Mouse (Mus musculus) liver, postnatal 0 days (tissue): ENCODE results near the gene Dab1. TPM values are rescaled to one million over a fixed set of nuclear protein-coding genes. Genes with fewer than 3 reads are reported as not detected.

ENCODE experiments used
- ATAC-seq: fragments of 200-750 bp; cut with Nextera tagmentation; 2 replicates; pipeline ENCODE4 v1.8.0; 2017; ENCODE audit warnings: mild to moderate bottlenecking, moderate library complexity
- DNase-seq: peaks from one replicate; pipeline ENCODE4 v3.0.0-alpha.2; 2016
- H3K27ac ChIP-seq: fragments of 300-500 bp; sonication (generic); 2 replicates; pipeline ENCODE4 v1.5.1; 2014; ENCODE audit warnings: antibody characterized with exemption, moderate library complexity, mild to moderate bottlenecking, low read depth
- H3K27me3 ChIP-seq: fragments of 300-500 bp; sonication (generic); 2 replicates; pipeline ENCODE4 v1.6.1; 2014; ENCODE audit warnings: low read length, control low read depth, mixed read lengths; ENCODE audit not compliant: insufficient read depth
- H3K36me3 ChIP-seq: fragments of 300-500 bp; sonication (generic); replicated peaks from 2 replicates; pipeline ENCODE4 v1.6.1; 2014; ENCODE audit warnings: mild to moderate bottlenecking, control low read depth, low read length, moderate library complexity, mixed read lengths; ENCODE audit not compliant: insufficient read depth
- H3K4me1 ChIP-seq: fragments of 300-500 bp; sonication (generic); 2 replicates; pipeline ENCODE4 v1.6.1; 2014; ENCODE audit warnings: antibody characterized with exemption, mild to moderate bottlenecking, control low read depth; ENCODE audit not compliant: insufficient read depth
- H3K4me2 ChIP-seq: fragments of 300-500 bp; sonication (generic); 2 replicates; pipeline ENCODE4 v1.6.1; 2014; ENCODE audit warnings: low read depth, mild to moderate bottlenecking, low read length, moderate library complexity, mixed read lengths
- H3K4me3 ChIP-seq: fragments of 300-500 bp; sonication (generic); 2 replicates; pipeline ENCODE4 v1.5.1; 2014; ENCODE audit warnings: low read depth, low read length
- H3K9ac ChIP-seq: fragments of 300-500 bp; sonication (generic); replicated peaks from 2 replicates; pipeline ENCODE4 v1.6.1; 2014; ENCODE audit warnings: mild to moderate bottlenecking, moderate library complexity
- H3K9me3 ChIP-seq: fragments of 300-500 bp; sonication (generic); 2 replicates; pipeline ENCODE4 v1.6.1; 2016; ENCODE audit warnings: mild to moderate bottlenecking, control low read depth, low read length, mixed read lengths
- CTCF ChIP-seq: sonication (generic); IDR thresholded peaks from 2 replicates; pipeline ENCODE4 v1.5.1; 2016; ENCODE audit warnings: antibody characterized with exemption, low read depth
- EP300 ChIP-seq: IDR thresholded peaks from 2 replicates; pipeline ENCODE4 v1.6.1; 2016; ENCODE audit warnings: antibody characterized with exemption, low read depth, mild to moderate bottlenecking
- WGBS: fragments of 180-500 bp; shearing (Covaris S2); extraction: QIAGEN DNeasy Blood & Tissue Kit; methylation state at CpG from one replicate; pipeline ENCODE4 v1.1.7; 2014; ENCODE audit not compliant: insufficient replicate concordance; 5-methylcytosine and 5-hydroxymethylcytosine counted together
- polyA plus RNA-seq: library from polyadenylated mRNA; unstranded; fragments of >200 nt; fragmentation: Nextera tagmentation; extraction: Ambion mirVana; gene quantifications from 2 replicates; pipeline ENCODE4 v1.2.1, GENCODE M21; 2015

Dab1 gene
- polyA plus RNA-seq, 1 experiment from 2014 or later = 1.1 TPM

GRCm38 (mm10) chr4:103822669-103823068, 203.5 kb downstream of the Dab1 start:
- WGBS = 75% methylated on average over 4 of the region's 4 CpGs
- no peak overlapping the region for H3K4me3 ChIP-seq
- TF ChIP-seq CTCF (no peak), EP300 (no peak)
- no peaks in the 10 kb centered on the region for H3K4me1 ChIP-seq
- no peaks in the 10 kb centered on the region for H3K9me3 ChIP-seq
- H3K27me3 ChIP-seq = no peaks in the 10 kb centered on the region
- DNase-seq (no peak), ATAC-seq (no peak)
- no peak overlapping the region for H3K4me2 ChIP-seq
- no peak overlapping the region for H3K27ac ChIP-seq
- no peak overlapping the region for H3K9ac ChIP-seq
- H3K36me3 ChIP-seq = no peaks in the 10 kb centered on the region

GRCm38 (mm10) chr4:103838377-103838776, 219.2 kb downstream of the Dab1 start:
- no peak overlapping the region for H3K9ac ChIP-seq
- H3K36me3 ChIP-seq = no peaks in the 10 kb centered on the region
- TF ChIP-seq EP300 = no peak
- TF ChIP-seq CTCF = no peak
- H3K4me2 ChIP-seq = no peak overlapping the region
- 42% methylated on average over 5 of the region's 5 CpGs for WGBS
- DNase-seq (no peak), ATAC-seq (no peak)
- no peak overlapping the region for H3K4me3 ChIP-seq
- H3K9me3 ChIP-seq = no peaks in the 10 kb centered on the region
- no peaks in the 10 kb centered on the region for H3K4me1 ChIP-seq
- H3K27me3 ChIP-seq = no peaks in the 10 kb centered on the region
- no peak overlapping the region for H3K27ac ChIP-seq

GRCm38 (mm10) chr4:103839541-103839940, 220.4 kb downstream of the Dab1 start:
- H3K9ac ChIP-seq = no peak overlapping the region
- ATAC-seq (no peak), DNase-seq (no peak)
- H3K4me3 ChIP-seq = no peak overlapping the region
- H3K9me3 ChIP-seq = no peaks in the 10 kb centered on the region
- H3K4me2 ChIP-seq = no peak overlapping the region
- H3K36me3 ChIP-seq = no peaks in the 10 kb centered on the region
- no peak for TF ChIP-seq EP300
- TF ChIP-seq CTCF = no peak
- no peaks in the 10 kb centered on the region for H3K27me3 ChIP-seq
- H3K4me1 ChIP-seq = no peaks in the 10 kb centered on the region
- H3K27ac ChIP-seq = no peak overlapping the region
- 78% methylated on average over 2 of the region's 2 CpGs for WGBS

- H3K4me3 ChIP-seq = no peak overlapping the region
- no peak for TF ChIP-seq EP300
- TF ChIP-seq CTCF = no peak
- H3K36me3 ChIP-seq = no peaks in the 10 kb centered on the region
- DNase-seq (no peak), ATAC-seq (no peak)
- no peaks in the 10 kb centered on the region for H3K27me3 ChIP-seq
- no peak overlapping the region for H3K4me2 ChIP-seq
- no peak overlapping the region for H3K9ac ChIP-seq
- H3K4me1 ChIP-seq = no peaks in the 10 kb centered on the region
- 46% methylated on average over 7 of the region's 7 CpGs for WGBS
- no peaks in the 10 kb centered on the region for H3K9me3 ChIP-seq
- no peak overlapping the region for H3K27ac ChIP-seq
Observed at GRCm38 (mm10) chr4:103841126-103841525, 222.0 kb downstream of the Dab1 start.

- TF ChIP-seq EP300 (no peak), CTCF (no peak)
- DNase-seq (no peak), ATAC-seq (no peak)
- H3K36me3 ChIP-seq = no peaks in the 10 kb centered on the region
- WGBS = 70% methylated on average over 7 of the region's 7 CpGs
- no peaks in the 10 kb centered on the region for H3K4me1 ChIP-seq
- no peaks in the 10 kb centered on the region for H3K9me3 ChIP-seq
- no peak overlapping the region for H3K4me3 ChIP-seq
- H3K4me2 ChIP-seq = no peak overlapping the region
- no peak overlapping the region for H3K9ac ChIP-seq
- H3K27me3 ChIP-seq = no peaks in the 10 kb centered on the region
- H3K27ac ChIP-seq = no peak overlapping the region
Observed at GRCm38 (mm10) chr4:103844635-103845034, 225.5 kb downstream of the Dab1 start.

GRCm38 (mm10) chr4:103857173-103857572, 238.0 kb downstream of the Dab1 start:
- H3K4me1 ChIP-seq = no peaks in the 10 kb centered on the region
- H3K27ac ChIP-seq = no peak overlapping the region
- H3K9me3 ChIP-seq = no peaks in the 10 kb centered on the region
- no peaks in the 10 kb centered on the region for H3K36me3 ChIP-seq
- H3K4me2 ChIP-seq = no peak overlapping the region
- TF ChIP-seq EP300 (no peak), CTCF (peak; percentile 17; the same call in 1 of the 2 replicates)
- no peak overlapping the region for H3K9ac ChIP-seq
- ATAC-seq (no peak), DNase-seq (no peak)
- 12% methylated on average over 1 of the region's 1 CpGs for WGBS
- H3K4me3 ChIP-seq = no peak overlapping the region
- no peaks in the 10 kb centered on the region for H3K27me3 ChIP-seq

- no peaks in the 10 kb centered on the region for H3K27me3 ChIP-seq
- no peaks in the 10 kb centered on the region for H3K9me3 ChIP-seq
- H3K27ac ChIP-seq = no peak overlapping the region
- no peak overlapping the region for H3K9ac ChIP-seq
- DNase-seq (peak; percentile 18), ATAC-seq (no peak)
- no peak overlapping the region for H3K4me2 ChIP-seq
- TF ChIP-seq EP300 = no peak
- TF ChIP-seq CTCF = no peak
- WGBS = 21% methylated on average over 3 of the region's 3 CpGs
- H3K4me3 ChIP-seq = no peak overlapping the region
- H3K36me3 ChIP-seq = no peaks in the 10 kb centered on the region
- H3K4me1 ChIP-seq = no peaks in the 10 kb centered on the region
Observed at GRCm38 (mm10) chr4:103875564-103875963, 256.4 kb downstream of the Dab1 start.
